Mouse (Mus musculus) embryo, embryonic 10.5 days (tissue): ENCODE measurements around the gene Rpgr.

Experiments used
- DNase-seq: peaks from one replicate; pipeline ENCODE4 v3.0.0-alpha.2; 2015; ENCODE audit warnings: low spot score

Gene Rpgr

DNA sequence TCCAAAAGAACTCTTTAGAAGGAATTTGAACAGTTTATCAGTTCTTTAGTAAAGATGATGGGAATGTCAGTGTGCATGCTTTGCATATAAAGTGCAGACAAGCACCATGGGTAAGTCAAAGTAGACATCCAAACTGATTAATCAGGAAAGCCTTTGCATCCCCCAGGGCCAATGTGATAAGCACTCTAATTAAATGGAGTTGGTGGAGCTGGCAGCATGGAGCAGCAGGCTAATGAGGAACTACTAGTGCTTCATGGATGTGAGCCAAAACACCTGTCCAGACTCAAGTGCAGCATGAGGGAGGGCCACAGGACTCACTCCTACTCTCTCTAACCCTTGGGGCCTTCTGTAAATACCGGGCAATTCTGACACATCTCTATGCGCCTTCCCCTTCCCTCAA is 145.2 kb downstream of the Rpgr start:
- DNase-seq = no peak

DNA sequence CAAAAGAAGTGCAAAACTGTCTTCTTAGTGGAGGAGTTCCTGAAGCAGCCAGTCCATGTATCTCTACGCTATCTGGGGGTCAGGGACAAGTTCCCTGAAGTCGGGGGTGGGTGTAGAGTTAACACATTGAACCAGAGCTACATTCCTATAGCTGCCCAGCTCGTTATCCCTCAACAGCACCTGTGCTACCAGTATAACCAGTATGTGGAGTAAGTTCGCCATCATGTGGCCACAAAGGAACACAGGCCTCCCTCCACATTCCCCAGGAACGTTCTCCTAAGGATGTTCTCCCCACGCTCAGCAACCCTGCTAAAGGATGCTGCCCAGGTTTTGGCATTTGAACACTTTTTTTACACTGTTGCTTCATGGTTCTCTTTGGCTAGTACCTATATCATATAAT is 146.0 kb downstream of the Rpgr start:
- peak; percentile 32 for DNase-seq

DNA sequence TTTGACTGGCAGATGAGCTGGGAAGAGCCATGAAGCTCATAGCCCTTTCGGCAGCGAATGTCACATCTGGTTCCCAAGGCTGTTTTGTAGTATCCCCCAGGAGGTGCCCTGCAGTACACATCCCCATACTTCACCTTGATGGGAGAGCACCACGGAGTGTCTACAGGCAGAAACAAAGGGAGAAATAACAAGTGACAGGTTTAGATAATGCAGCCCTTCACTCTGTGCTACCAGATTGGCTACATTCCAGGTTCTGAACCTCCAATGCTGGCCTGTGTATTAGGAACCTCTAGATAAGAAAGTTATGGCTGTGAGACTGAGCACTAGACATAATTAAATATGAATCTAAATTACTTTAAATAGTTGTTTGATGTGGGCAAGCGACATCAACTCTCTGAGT is 147.3 kb downstream of the Rpgr start:
- DNase-seq = no peak

DNA sequence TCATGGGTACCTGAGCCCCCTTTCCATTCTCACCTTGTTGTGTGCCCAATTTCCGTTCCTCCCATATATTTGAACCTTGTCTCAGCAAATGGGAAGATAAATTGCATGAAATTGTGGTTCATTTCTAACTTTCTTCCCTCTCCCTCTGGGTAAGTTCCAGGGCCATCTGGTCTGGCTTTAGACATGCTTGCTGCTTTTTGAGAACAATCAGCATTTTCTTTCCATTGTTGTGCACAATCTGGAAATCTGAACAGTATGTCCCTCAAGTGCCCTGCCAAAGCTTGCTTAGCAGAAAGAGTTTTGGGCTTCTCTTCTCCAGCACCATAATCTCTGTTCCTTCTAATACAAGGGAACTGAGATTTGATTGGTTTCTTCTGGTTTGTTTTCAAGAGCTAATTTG is 152.9 kb downstream of the Rpgr start:
- DNase-seq = no peak

DNA sequence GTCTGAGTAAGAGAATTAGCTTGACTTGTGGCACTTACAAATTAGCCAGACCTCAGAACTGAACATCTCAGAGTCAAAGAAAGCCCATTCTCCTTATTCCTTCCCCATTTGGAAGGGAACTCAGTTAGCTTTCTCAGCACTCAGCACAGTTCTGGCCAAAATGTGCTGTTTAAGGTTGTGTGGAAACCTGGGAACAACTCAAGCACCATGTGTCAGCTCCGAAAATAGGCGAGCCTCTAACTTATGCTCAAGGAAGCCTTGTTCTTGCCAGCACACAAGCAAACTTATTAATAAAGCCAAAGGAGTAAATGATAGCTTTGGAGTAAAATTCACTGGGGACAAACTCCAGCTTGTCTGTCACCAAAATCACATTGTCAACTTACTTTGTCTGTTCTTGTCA is 153.4 kb downstream of the Rpgr start:
- DNase-seq = no peak

DNA sequence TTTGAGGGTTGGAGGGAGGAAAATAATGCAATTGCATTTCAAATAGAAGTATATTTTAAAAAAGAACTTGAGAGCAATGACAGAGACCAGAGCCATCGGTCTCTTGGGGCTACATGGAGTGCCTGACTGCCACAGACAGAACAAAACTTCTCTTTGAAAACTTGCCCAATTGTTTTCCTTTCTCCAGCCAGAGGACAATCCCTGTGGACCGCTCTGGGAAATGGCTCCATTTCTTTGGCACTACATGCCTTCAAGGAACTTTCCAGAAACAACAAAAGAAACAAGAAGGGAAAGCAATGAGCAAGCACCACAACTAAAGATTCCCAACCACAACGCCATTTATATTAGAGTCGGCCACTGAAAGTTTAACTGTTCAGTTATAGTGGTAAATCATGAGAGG is 154.5 kb downstream of the Rpgr start:
- DNase-seq = no peak

DNA sequence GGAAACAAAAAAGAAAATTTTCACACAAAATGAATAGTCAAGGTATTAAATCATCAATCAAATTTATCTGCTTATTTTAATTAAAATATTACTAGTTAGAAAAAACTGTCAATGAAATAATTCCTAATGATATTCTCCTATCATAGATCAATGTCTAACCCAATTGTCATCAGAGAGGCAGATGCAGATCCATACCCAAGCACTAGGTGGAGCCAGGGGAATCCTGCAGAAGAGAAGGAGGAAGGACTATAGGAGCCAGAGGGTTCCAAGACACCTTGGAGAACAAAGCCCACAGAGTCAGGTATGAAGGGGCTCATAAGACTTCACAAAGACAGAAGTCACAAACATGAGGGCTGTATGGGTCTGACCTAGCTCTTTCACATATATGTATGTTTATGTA is 182.1 kb downstream of the Rpgr start:
- DNase-seq = peak; percentile 15
